Mouse (Mus musculus) cortical plate, adult 2 months (tissue): ENCODE measurements around the gene Nipbl. TPM values are rescaled to one million over a fixed set of nuclear protein-coding genes. Genes with fewer than 3 reads are reported as not detected.

Experiments used
- H3K27ac ChIP-seq: fragments of 200-500 bp; 2 replicates; pipeline ENCODE4 v1.5.1; 2012; ENCODE audit warnings: low read length, control low read depth, inconsistent platforms; ENCODE audit not compliant: insufficient read depth
- H3K4me1 ChIP-seq: fragments of 200-500 bp; 2 replicates; pipeline ENCODE4 v1.6.1; 2011; ENCODE audit warnings: low read length; ENCODE audit not compliant: control insufficient read depth, insufficient read depth
- H3K4me3 ChIP-seq: fragments of 200-500 bp; 2 replicates; pipeline ENCODE4 v1.5.1; 2011; ENCODE audit warnings: mild to moderate bottlenecking, low read length, control low read depth; ENCODE audit not compliant: insufficient read depth
- CTCF ChIP-seq: fragments of 200-500 bp; IDR thresholded peaks from 2 replicates; pipeline ENCODE4 v1.5.1; 2011; ENCODE audit warnings: mild to moderate bottlenecking, control low read depth, low read length; ENCODE audit not compliant: insufficient read depth; ENCODE audit errors: extremely low read depth
- POLR2A ChIP-seq: fragments of 200-500 bp; IDR thresholded peaks from 2 replicates; pipeline ENCODE4 v1.6.1; 2011; ENCODE audit warnings: mild to moderate bottlenecking, low read length, control low read depth; ENCODE audit not compliant: insufficient read depth; ENCODE audit errors: extremely low read depth
- polyA plus RNA-seq: library from polyadenylated mRNA; depleted of rRNA; stranded (reverse); fragments of >200 nt; gene quantifications from 2 replicates; pipeline ENCODE4 v1.2.3, GENCODE M21; 2012

Gene Nipbl
- polyA plus RNA-seq, 1 experiment = 10.3 TPM

DNA sequence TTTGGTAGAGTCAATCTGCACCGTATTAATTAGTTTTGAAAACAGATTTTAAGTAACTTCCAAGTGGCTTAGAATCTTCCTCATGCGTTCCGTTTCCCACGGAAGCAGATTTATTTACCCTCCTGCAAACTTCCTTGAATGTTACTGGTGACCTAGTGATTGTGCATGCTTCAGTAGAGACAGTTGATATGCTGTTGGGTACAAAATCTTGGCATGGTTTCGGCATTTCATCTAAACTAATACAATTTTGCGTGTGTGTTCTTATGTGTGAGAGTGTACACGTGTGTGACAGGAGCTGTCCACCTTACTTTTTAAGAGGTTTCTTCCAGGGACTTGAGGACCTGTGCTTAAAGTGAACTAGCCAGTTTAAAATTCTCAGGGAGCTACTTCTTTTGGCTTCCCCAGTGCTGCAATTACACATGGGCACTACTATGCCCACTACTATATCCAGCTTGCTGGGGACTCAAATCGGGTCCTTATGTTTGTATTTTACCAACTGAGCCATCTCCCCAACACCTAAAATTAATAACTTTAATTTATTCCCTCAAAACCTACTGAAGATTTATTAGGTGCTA, 3.0 kb upstream of the Nipbl start:
- Histone ChIP-seq H3K4me1 (peaks cover 2% of the 10 kb centered on the region; the same call in 1 of the 2 replicates), H3K27ac (no peak overlapping the region), H3K4me3 (no peak overlapping the region)
- TF ChIP-seq CTCF (no peak), POLR2A (no peak)

DNA sequence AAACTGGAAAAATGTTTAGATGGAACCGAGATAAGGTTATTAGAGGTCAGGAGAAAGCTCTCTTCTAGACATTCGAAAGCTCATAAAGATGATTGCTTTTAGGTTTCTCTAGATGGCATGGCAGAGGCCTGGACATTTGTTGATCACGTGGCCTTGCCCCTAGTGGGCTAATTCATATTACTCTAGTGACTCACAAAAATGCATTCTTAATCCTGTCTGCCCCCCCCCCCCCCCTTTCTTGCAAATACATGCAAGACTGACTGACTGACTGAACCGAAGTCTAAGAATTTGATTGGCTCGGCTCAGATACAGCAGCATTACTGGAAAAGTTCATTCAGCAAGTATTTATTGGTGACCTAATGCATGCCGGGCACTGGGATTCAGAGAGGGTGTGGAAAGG, 2.2 kb upstream of the Nipbl start:
- peaks cover 2% of the 10 kb centered on the region; the same call in 1 of the 2 replicates for H3K4me1 ChIP-seq
- TF ChIP-seq CTCF (no peak), POLR2A (no peak)
- peak overlapping the region; percentile 96 for H3K4me3 ChIP-seq
- H3K27ac ChIP-seq = no peak overlapping the region

DNA sequence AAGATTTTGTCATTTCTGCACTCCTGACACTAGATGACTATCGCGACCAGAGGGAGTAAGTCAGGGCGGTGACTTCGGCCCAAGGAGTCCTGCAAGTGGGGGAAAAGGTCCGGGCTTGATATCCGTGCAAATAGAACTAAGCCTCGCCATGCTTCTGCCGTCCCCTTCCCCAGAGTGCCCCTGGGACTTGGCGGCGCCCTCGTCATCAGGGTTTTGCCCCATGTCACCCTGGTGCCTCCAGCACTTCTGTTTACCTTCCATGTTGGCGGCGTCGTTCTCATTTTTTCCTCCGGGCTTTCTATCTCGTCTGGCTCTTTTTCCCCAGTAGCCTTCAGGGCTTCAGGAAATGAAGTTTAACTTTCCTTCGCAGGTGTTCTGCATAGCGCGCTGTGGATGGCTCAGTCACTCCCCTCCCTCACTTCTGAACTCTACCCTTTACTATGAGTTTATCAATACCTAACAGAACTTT, 1.7 kb upstream of the Nipbl start:
- H3K27ac ChIP-seq = no peak overlapping the region
- no peak for TF ChIP-seq POLR2A
- TF ChIP-seq CTCF = no peak

DNA sequence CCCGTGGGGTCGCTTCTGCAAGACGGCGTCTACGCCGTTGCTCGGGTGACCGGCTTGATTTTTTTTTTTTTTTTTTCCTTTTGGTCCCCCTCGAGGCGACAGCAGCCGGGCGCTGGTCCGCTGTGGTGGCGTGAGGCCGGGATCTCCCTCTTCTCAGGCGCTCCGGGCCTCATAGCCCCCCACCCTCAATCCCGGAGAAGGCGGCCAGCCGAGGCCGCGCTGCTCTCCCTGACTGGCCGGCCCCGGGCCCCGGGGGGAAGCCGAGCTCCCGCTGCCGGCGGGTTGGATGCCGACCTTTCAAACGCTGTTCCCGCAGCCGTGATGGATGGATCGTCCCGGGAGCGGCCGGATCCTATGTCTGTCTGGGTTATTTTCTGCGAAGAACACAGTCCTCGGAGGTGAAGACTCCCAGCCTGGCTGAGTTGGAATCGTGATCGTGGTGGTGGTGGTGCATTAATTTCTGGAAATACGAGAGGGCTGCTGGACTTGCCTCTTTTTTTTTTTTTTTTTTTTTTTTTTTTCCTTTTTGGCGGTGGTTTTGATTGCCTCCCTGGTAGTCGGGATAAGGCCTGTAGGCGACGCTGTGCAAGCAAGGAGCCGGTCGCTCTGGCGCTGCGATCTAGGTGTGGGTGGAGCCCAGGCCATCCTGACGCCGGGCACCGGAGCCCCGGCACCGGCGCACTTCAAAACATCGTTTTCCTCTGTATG, 781 bp upstream of the Nipbl start:
- Histone ChIP-seq H3K27ac (peak overlapping the region; percentile 80), H3K4me1 (peaks cover 2% of the 10 kb centered on the region; the same call in 1 of the 2 replicates), H3K4me3 (peak overlapping the region; percentile 96)
- TF ChIP-seq POLR2A = no peak
- peak; percentile 55 for TF ChIP-seq CTCF

More for the DNA sequence above, 1.7 kb upstream of the Nipbl start:
- Histone ChIP-seq H3K4me3 (peak overlapping the region; percentile 96), H3K4me1 (peaks cover 2% of the 10 kb centered on the region; the same call in 1 of the 2 replicates)

DNA sequence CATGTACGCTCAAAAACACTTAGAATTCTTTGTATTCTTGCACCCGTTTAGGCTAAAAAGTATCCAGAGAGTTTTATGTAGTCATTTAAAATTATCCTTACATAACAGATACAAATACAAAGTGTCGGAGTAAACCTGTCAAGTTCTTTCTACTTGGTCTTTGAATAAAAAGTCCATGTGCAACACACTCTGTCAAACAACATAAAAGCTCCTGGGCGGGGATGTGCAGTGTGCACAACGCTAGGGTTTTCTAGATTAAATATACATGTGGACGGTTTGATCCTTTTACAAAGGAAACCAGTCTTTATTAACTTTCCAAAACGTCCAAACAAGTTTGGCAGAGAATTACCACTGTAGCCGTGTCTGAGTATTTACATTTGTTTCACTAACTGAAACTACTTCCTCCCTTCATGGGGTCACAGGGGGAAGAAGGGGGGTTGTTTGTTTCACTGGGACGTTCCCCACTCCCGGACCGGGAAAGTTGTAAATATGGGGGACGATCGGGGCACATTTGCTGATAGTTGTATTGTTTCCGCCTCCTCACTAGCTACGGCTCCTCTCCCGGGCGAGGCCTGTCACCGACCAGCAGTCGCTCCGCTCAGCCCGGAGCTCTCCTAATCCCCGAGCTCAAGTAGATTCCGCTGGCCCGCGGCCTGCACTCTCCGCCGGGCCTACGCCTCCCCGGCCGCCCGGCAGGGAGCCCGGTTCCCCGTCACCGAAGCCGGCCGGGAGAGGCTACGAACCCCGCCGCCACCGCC, 916 bp downstream of the Nipbl start:
- H3K27ac ChIP-seq = peak overlapping the region; percentile 99

DNA sequence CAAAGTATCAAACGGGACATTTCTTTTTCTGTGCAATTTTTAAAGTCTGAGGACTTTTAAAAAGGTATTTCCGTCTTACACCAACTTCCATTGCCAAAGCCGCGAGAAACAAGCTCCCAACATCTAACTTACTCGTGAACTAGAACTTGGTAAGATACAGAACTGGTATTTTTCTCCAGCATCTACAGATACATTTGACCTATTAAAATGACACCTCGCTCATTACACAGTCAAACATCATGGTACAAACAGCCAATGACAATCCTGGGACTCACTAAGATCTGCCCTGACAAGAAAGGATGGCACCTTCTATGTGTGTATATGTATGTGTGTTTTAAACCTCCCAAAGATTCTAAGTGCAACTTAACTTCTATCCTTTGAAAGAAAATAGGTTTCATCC, 1.5 kb downstream of the Nipbl start:
- TF ChIP-seq POLR2A (no peak), CTCF (no peak)
- Histone ChIP-seq H3K4me1 (peaks cover 2% of the 10 kb centered on the region; the same call in 1 of the 2 replicates), H3K27ac (no peak overlapping the region), H3K4me3 (peak overlapping the region; percentile 96; the same call in 1 of the 2 replicates)

More for the DNA sequence above, 916 bp downstream of the Nipbl start:
- peak overlapping the region; percentile 96 for H3K4me3 ChIP-seq
- no peak for TF ChIP-seq POLR2A
- no peak for TF ChIP-seq CTCF
- peaks cover 2% of the 10 kb centered on the region; the same call in 1 of the 2 replicates for H3K4me1 ChIP-seq

DNA sequence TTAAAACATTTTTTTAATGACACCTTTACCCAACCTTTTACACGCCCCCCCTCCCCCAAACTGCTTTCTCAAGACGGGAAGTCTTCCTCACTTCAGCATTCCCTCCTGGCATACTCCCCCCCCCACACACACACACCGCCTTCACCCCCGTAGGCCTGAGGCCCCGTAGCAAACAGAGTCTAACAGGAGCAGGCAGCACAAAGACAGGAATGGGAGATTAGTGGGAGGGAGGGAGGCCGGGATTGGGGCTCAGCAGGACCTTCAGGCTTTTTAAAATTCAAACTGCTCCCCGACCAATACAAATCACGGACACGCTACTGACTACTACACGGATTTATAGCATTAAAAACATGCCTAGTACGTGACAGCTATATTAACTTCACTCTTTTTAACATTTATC, 2.1 kb downstream of the Nipbl start:
- Histone ChIP-seq H3K27ac (no peak overlapping the region), H3K4me3 (peak overlapping the region; percentile 96), H3K4me1 (peaks cover under 1% of the 10 kb centered on the region; the same call in 1 of the 2 replicates)
- TF ChIP-seq CTCF = no peak
- TF ChIP-seq POLR2A = no peak

DNA sequence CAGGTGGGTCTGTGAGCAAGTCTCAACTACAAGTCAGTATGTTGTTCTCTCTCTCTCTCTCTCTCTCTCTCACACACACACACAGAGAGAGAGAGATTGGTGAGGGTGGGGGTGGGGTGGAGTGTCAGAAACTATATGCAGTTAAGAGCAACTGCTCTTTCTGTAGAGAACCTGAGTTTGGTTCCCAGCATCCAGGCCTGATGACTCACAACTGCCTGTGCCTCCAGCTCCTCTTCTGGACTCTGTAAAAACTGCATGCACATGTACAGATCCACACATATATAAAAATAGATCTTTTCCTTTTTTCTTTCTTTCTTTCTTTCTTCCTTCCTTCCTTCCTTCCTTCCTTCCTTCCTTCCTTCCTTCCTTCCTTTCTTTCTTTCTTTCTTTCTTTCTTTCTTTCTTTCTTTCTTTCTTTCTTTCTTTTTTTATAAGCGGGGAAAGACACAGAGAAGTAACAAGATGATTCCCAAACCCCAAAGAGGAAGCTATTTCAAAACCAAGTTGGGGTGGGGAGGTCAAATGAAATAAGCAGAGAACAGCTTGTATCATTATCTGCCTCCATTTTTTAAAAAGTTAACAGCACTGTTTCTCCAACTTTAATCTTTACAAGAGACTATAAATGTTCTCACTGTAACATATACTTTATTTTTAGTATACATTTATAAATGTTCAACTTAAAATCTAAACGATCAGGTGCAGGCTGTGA, 10.9 kb downstream of the Nipbl start:
- no peak overlapping the region for H3K4me3 ChIP-seq
- no peak for TF ChIP-seq CTCF
- no peak for TF ChIP-seq POLR2A
- peaks cover 2% of the 10 kb centered on the region; the same call in 1 of the 2 replicates for H3K4me1 ChIP-seq
- H3K27ac ChIP-seq = no peak overlapping the region

DNA sequence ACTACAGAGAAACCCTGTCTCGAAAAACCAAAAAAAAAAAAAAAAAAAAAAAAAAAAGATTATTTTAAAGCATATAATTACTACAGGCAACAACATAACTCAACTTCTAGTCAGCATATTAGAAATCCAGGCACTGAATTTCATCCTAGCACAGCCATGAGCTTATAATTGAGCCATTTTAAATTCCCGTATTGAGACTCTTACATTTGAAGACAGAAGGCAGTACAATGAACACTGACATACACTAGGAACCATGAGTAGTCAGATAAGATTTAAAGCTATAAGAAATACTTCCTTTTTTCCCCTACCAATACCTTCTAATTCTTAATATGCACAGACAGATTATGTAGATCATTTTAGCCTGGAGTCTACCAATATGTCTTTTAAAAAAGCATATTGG, 11.7 kb downstream of the Nipbl start:
- TF ChIP-seq POLR2A = no peak
- no peak for TF ChIP-seq CTCF
- no peak overlapping the region for H3K4me3 ChIP-seq
- H3K4me1 ChIP-seq = peaks cover 2% of the 10 kb centered on the region; the same call in 1 of the 2 replicates
- no peak overlapping the region for H3K27ac ChIP-seq
